Mouse (Mus musculus) midbrain, embryonic 14.5 days (tissue): ENCODE data around the gene Cox7b2. TPM values are rescaled to one million over a fixed set of nuclear protein-coding genes. Genes with fewer than 3 reads are reported as not detected.
A peak's percentile ranks its signal among the peaks of the same experiment; 100 is the strongest.

ENCODE experiments used
- ATAC-seq: fragments of 200-750 bp; cut with Nextera tagmentation; 2 replicates; pipeline ENCODE4 v1.8.0; 2017; ENCODE audit warnings: moderate number of reproducible peaks, moderate library complexity; ENCODE audit not compliant: low FRiP score, low TSS enrichment
- DNase-seq: peaks from one replicate; pipeline ENCODE4 v3.0.0-alpha.2; 2015
- H3K27ac ChIP-seq: fragments of 300-500 bp; sonication (generic); replicated peaks from 2 replicates; pipeline ENCODE4 v1.5.1; 2014; ENCODE audit warnings: mild to moderate bottlenecking, low read depth, low read length, moderate library complexity
- H3K27me3 ChIP-seq: fragments of 300-500 bp; sonication (generic); 2 replicates; pipeline ENCODE4 v1.6.1; 2014; ENCODE audit warnings: low read length, control low read depth, mixed read lengths; ENCODE audit not compliant: control insufficient read depth, insufficient read depth
- H3K36me3 ChIP-seq: fragments of 300-500 bp; sonication (generic); 2 replicates; pipeline ENCODE4 v1.6.1; 2014; ENCODE audit warnings: low read length, control low read depth; ENCODE audit not compliant: control insufficient read depth, insufficient read depth
- H3K4me1 ChIP-seq: fragments of 300-500 bp; sonication (generic); 2 replicates; pipeline ENCODE4 v1.6.1; 2014; ENCODE audit warnings: mild to moderate bottlenecking, antibody characterized with exemption, low read length, control low read depth; ENCODE audit not compliant: control insufficient read depth, insufficient read depth
- H3K4me2 ChIP-seq: fragments of 300-500 bp; sonication (generic); 2 replicates; pipeline ENCODE4 v1.6.1; 2014; ENCODE audit warnings: mild to moderate bottlenecking, low read length, moderate library complexity
- H3K4me3 ChIP-seq: fragments of 300-500 bp; sonication (generic); replicated peaks from 2 replicates; pipeline ENCODE4 v1.5.1; 2014; ENCODE audit warnings: low read depth, low read length
- H3K9ac ChIP-seq: fragments of 300-500 bp; sonication (generic); replicated peaks from 2 replicates; pipeline ENCODE4 v1.6.1; 2014; ENCODE audit warnings: mild to moderate bottlenecking, low read length, moderate library complexity
- H3K9me3 ChIP-seq: fragments of 300-500 bp; sonication (generic); 2 replicates; pipeline ENCODE4 v1.6.1; 2016; ENCODE audit warnings: low read length, control low read depth, mixed read lengths; ENCODE audit not compliant: control insufficient read depth
- WGBS: fragments of 180-500 bp; shearing (Covaris S2); extraction: QIAGEN DNeasy Blood & Tissue Kit; methylation state at CpG from one replicate; pipeline ENCODE4 v1.1.7; 2014; 5-methylcytosine and 5-hydroxymethylcytosine counted together
- polyA plus RNA-seq: library from polyadenylated mRNA; unstranded; fragments of >200 nt; fragmentation: Nextera tagmentation; extraction: Ambion mirVana; gene quantifications from 2 replicates; pipeline ENCODE4 v1.2.1, GENCODE M21; 2014

Gene Cox7b2
- polyA plus RNA-seq, 1 experiment from 2014 or later: 0.58 TPM

DNA sequence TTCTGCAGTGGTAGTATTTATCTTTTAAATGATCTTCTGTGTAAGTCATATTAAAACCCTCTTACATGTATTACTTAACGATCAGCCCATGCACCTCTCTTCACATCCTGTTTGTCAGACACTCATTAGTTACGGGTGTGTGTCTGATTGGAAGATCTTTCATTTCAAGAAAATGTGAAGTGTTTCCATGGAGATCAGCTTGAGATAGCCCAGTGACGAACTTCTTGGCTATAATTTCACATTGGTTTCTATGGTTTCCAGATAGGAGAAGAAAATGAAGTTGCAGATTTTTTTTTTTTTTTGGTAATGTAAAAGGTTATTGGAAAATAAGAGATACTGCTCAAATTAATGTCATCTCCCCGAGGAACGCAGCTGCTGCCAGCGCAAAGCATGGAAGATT, 107.8 kb downstream of the Cox7b2 start:
- Histone ChIP-seq H3K4me1 (no peaks in the 10 kb centered on the region), H3K4me3 (no peak overlapping the region), H3K9ac (no peak overlapping the region), H3K36me3 (no peaks in the 10 kb centered on the region), H3K27ac (no peak overlapping the region), H3K9me3 (no peaks in the 10 kb centered on the region), H3K27me3 (no peaks in the 10 kb centered on the region), H3K4me2 (no peak overlapping the region)
- DNase-seq (peak; percentile 31), ATAC-seq (no peak)
- WGBS: 65% methylated on average over 6 of the region's 6 CpGs

Other genes starting within 250 kb of the Cox7b2 start
- gene Gabrb1, start 109.9 kb upstream of the Cox7b2 start, polyA plus RNA-seq: 18.8 and 23.4 TPM in 2 replicates
- gene Gabra4, start 110.1 kb upstream of the Cox7b2 start, polyA plus RNA-seq: 11.3 and 15.1 TPM in 2 replicates